Mouse (Mus musculus): ENCODE results near the gene Rad23a.

GRCm38 (mm10) chr8:84834002-84834865 is 6.2 kb downstream of the Rad23a start:
- no peak for TF ChIP-seq ZNF384 (IDR thresholded peaks at IDR 0.05; ENCODE audit: low read depth, low read length)
- no peak for TF ChIP-seq MAFK (IDR thresholded peaks at IDR 0.05; ENCODE audit: insufficient read depth, low read depth, low read length)
- TF ChIP-seq HCFC1 (IDR thresholded peaks at IDR 0.05; ENCODE audit: borderline replicate concordance, insufficient read depth, low read length) = no peak
- no peak for TF ChIP-seq CHD2 (IDR thresholded peaks at IDR 0.05; ENCODE audit: low read depth, low read length)

All from ES-E14 (cell line).